Mouse (Mus musculus) thymus, postnatal 25 days (tissue): ENCODE results near the gene Ldhal6b.

Experiments
- DNase-seq: peaks from one replicate; pipeline ENCODE4 v3.0.0; 2022

Gene Ldhal6b

GRCm38 (mm10) chr17:5407030-5407429 is 11.5 kb downstream of the Ldhal6b start:
- no peak for DNase-seq

DNA sequence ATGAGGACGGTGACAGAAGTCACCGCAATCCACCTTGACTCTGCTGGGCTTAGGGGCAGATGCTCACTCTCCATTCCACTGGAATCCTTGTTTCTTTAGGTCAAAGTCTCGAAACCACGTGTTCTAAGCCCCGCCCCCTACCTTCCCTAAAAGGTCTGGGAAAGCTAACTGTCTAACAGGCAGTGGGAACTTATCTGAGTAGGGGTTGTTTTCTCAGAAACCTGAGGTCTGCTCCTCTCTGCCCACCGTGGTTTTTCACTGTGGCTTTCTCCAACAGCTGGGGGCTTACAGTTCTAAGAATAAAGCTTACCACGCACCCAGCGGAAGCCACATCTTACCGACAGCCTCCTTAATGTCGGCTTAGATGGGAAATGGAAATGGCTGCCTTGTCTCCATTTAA is 12.0 kb downstream of the Ldhal6b start:
- peak; percentile 61 for DNase-seq

DNA sequence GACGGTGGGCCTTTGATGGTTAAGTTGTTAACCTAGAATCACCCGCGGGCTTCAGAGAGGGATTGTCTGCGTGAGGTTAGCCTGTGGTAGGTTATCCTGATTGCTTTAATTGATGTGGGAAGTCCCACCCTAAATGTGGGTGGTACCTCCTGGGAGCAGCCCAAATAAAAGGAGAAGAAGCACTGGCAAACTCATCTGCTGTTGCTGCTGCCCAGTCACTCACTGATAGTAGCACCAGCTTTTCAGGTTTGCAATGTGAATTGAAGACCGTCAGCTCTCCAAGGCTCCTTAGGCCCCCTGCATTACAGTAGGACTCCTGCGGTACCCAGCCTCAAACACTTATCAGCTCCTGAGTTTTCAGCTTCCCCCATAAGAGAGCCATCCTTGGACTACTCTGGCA is 14.7 kb downstream of the Ldhal6b start:
- no peak for DNase-seq

DNA sequence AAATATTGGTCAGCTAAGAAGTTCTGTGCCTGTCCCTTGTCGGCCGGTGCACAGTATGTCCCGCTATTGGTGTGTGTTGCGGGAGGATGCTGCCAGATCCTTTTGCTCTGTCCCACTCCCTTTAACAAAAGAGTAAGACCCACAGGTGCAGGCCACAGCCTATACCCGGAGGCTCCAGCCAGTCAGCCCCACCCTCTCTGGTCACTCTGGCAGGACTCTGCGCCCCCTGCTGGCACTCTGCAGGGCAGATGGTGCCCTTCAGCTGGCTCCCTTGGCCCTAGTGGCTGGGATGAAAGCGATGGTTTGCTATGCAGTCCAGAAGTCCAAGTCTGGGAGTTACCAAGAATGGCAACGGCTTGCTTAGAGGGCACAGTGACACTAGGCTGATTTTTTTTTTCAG is 15.9 kb downstream of the Ldhal6b start:
- DNase-seq, result peak; percentile 56

GRCm38 (mm10) chr17:5402069-5402468 is 16.5 kb downstream of the Ldhal6b start:
- peak; percentile 69 for DNase-seq

DNA sequence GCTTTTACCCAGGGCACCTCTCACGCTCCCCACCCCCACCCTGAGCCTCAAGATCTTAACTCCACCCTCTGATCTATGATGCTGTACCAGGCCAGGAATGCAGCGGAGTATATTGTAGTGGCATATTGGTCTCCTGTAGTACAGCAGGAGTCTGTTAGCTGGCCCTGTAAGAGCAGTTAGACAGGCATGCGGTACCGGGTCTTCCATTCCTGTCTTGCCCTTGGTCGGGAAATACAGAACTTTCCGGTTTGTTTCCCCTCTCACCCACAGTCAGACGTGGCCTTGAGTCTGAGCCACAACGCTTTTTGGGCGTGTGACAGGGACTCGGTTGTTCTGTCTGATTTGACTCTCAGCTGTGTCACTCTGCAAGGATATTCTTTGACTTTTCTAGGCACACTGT is 17.3 kb downstream of the Ldhal6b start:
- DNase-seq, result no peak

DNA sequence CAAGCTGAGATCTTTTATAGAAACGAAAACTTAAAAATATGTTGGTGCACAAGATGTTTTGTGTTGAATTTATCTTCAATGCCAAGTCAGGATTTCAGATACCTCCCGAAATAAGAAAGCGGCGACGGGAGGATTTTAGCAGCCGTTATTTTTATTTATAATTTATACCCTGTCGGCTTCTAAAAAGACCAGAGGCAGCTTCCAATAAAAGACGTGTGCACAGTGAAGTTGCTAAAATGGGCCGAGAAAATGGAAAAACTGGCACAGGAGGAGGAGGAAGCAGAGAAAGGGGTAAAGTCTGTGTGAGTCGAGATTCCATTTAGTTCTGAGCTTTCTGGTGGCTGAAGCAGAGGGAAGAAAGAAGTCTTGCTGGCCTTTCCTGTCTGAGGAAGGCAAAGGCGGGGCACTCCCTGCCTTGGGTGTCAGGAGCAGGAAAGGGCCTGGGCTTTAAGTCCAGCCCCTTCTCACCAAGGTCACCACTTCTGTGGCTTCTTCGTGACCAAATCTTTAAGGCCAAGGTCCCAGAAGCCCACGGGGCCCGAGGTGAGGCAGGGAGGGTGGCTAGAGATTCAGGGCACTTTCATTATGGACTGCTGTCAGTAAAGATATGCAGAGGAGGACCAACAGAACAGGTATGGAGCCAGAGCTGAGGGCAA is 18.0 kb downstream of the Ldhal6b start:
- no peak for DNase-seq

- DNase-seq, result peak; percentile 84
These were observed 21.2 kb downstream of the Ldhal6b start for GRCm38 (mm10) chr17:5397148-5398007.

DNA sequence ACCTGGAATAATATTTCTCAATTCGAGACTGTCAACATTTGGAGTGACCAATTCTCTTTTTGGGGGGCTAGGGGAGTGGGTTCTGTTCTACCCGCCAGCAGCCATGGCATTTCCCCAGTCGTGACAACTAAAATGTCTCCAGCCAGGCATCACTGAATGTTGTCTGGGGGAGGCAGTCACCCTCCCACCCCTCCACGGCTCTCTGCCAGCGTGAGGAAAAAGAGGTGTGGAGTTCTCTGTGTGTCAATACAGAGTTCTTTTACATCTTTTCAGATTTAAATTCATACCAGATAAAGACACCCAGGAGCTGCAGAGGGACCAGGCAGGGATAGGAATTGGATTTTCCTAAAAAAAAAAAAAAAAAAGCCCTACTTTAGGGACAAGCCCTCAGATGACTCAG is 22.4 kb downstream of the Ldhal6b start:
- no peak for DNase-seq

GRCm38 (mm10) chr17:5395454-5396205 is 22.9 kb downstream of the Ldhal6b start:
- no peak for DNase-seq

- no peak for DNase-seq
These were observed 27.9 kb downstream of the Ldhal6b start for GRCm38 (mm10) chr17:5390682-5391081.

DNA sequence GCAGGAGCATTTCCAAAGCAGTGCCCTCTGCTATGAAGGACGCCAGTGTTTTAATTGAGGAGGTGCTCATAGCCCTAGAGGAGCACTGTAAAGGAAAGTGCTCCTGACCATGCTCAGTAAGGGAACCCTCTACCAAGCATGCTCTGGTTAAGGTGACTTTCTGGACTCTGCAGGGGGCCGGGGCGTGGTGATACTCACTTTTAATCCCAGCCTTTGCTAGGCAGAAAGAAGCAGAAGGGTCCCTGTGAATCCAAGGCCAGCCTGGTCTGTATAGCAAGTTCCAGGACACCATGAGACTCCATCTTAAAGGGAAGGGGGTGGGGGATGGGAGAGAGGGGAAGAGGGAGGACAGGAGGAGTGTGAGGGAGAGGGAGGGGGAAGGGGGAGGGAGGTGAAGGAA is 30.2 kb downstream of the Ldhal6b start:
- DNase-seq, result no peak

- no peak for DNase-seq
These were observed 31.6 kb downstream of the Ldhal6b start for GRCm38 (mm10) chr17:5386885-5387545.

GRCm38 (mm10) chr17:5385694-5386093 is 32.9 kb downstream of the Ldhal6b start:
- no peak for DNase-seq

- peak; percentile 60 for DNase-seq
These were observed 40.6 kb downstream of the Ldhal6b start for GRCm38 (mm10) chr17:5377930-5378310.

DNA sequence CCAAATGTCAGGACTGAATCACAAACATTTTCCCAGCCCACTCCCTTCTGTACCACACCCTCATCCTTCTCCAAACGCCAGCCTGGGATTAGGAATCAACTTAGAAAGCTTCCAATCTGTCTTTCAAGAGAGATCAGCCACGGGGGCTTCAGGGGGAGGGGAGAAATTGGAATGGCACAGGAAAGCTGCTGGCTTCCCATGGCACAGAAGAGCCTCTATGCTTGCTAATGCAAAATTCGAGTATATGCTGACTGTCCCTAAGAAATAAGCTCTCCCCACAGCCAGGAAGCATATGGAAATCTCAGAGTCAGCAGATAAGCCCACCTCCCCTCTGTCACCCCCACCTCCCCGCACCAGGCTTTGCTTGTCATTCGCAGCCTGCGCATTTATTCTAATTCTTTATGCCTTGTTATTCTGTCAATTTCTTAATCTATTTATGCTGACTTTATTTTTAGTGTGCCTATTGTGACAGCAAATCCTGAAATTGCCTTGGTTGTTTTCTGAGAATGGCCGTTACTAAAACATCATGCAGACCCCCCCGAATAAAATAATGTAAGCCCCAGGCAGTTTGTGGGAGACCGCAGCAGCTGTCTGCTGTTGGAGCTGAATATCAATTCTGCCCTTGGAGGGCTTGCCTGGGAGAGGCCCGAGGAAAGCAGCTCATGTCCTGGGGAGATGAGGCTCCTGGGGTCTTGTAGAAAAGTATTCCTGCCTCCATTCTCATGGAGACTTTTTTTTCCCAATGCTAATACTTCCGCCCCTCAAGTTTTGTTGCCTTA is 41.2 kb downstream of the Ldhal6b start:
- DNase-seq, result no peak

DNA sequence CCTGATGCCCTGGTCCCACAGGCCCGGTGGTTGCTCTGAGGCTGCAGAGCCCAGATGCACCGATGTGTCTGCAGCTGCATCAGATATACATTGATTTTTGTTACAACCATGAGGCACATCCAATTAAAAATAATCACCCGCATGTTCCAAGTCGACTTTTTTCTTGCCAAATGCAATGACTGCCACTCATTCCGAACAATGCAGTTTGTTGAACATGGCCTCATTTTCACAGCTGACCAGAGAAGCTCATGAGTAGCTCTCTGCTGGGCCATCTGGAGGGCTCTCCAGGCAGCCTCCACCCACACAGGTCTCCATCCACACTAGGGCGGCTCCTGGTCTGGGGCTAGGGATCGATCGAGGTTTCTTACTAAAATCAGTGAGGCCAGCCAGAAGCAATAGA is 45.6 kb downstream of the Ldhal6b start:
- no peak for DNase-seq

GRCm38 (mm10) chr17:5371521-5371920 is 47.0 kb downstream of the Ldhal6b start:
- no peak for DNase-seq

DNA sequence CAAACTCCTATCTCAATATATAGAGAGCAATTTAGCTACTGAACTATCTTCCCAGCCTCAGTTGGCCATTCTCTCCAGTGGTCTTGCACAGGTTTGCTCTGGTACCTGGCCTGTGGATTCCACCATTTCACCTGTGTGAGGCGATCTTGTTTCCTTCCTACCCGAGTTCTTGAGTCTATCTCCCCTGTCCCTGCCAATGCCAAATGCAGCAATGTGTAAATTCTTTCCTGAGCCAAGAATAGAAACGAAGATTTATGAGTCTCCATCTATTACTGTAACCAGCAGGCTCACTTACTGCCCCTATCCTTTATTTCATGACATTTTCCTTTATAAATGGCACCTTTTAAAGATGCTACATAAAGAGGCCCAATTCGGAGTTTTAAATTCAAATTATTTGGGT is 47.5 kb downstream of the Ldhal6b start:
- no peak for DNase-seq
